Mouse (Mus musculus) liver, embryonic 11.5 days (tissue): ENCODE measurements around the gene Gemin5. TPM values are rescaled to one million over a fixed set of nuclear protein-coding genes. Genes with fewer than 3 reads are reported as not detected.

ENCODE experiments used
- ATAC-seq: fragments of 200-750 bp; cut with Nextera tagmentation; replicated peaks from 2 replicates; pipeline ENCODE4 v1.8.0; 2017; ENCODE audit warnings: moderate number of reproducible peaks, mild to moderate bottlenecking, moderate TSS enrichment, moderate library complexity; ENCODE audit not compliant: low FRiP score
- DNase-seq: peaks from one replicate; pipeline ENCODE4 v3.0.0-alpha.2; 2017; ENCODE audit warnings: low spot score
- H3K27ac ChIP-seq: fragments of 300-500 bp; sonication (generic); 2 replicates; pipeline ENCODE4 v1.5.1; 2014; ENCODE audit warnings: mild to moderate bottlenecking, low read depth, low read length, control low read depth
- H3K27me3 ChIP-seq: fragments of 300-500 bp; sonication (generic); replicated peaks from 2 replicates; pipeline ENCODE4 v1.6.1; 2014; ENCODE audit warnings: low read length, mixed read lengths; ENCODE audit not compliant: control insufficient read depth, insufficient read depth
- H3K36me3 ChIP-seq: fragments of 300-500 bp; sonication (generic); 2 replicates; pipeline ENCODE4 v1.6.1; 2014; ENCODE audit warnings: mild to moderate bottlenecking, low read length, moderate library complexity, mixed read lengths; ENCODE audit not compliant: control insufficient read depth, insufficient read depth
- H3K4me1 ChIP-seq: fragments of 300-500 bp; sonication (generic); replicated peaks from 2 replicates; pipeline ENCODE4 v1.6.1; 2014; ENCODE audit warnings: low read length, mixed read lengths; ENCODE audit not compliant: control insufficient read depth, insufficient read depth
- H3K4me2 ChIP-seq: fragments of 300-500 bp; sonication (generic); 2 replicates; pipeline ENCODE4 v1.6.1; 2014; ENCODE audit warnings: mild to moderate bottlenecking, control low read depth, moderate library complexity
- H3K4me3 ChIP-seq: fragments of 300-500 bp; sonication (generic); 2 replicates; pipeline ENCODE4 v1.5.1; 2014; ENCODE audit warnings: low read depth, low read length, control low read depth
- H3K9ac ChIP-seq: fragments of 300-500 bp; sonication (generic); 2 replicates; pipeline ENCODE4 v1.6.1; 2014; ENCODE audit warnings: low read depth, low read length, control low read depth
- H3K9me3 ChIP-seq: fragments of 300-500 bp; sonication (generic); 2 replicates; pipeline ENCODE4 v1.6.1; 2016; ENCODE audit warnings: low read length, inconsistent platforms, mixed read lengths; ENCODE audit not compliant: control insufficient read depth
- WGBS: fragments of 180-500 bp; shearing (Covaris S2); extraction: QIAGEN DNeasy Blood & Tissue Kit; methylation state at CpG from one replicate; pipeline ENCODE4 v1.1.7; 2014; 5-methylcytosine and 5-hydroxymethylcytosine counted together
- polyA plus RNA-seq: library from polyadenylated mRNA; unstranded; fragments of >200 nt; fragmentation: Nextera tagmentation; extraction: Ambion mirVana; gene quantifications from 2 replicates; pipeline ENCODE4 v1.2.1, GENCODE M21; 2014

Gene Gemin5
- polyA plus RNA-seq, 1 experiment from 2014 or later = 36.6 TPM

- Histone ChIP-seq H3K4me3 (no peak overlapping the region), H3K27ac (no peak overlapping the region), H3K27me3 (no peaks in the 10 kb centered on the region), H3K9me3 (no peaks in the 10 kb centered on the region), H3K4me1 (no peaks in the 10 kb centered on the region; the same call in none of the 2 replicates), H3K9ac (no peak overlapping the region), H3K4me2 (no peak overlapping the region), H3K36me3 (peaks cover 45% of the 10 kb centered on the region)
- DNase-seq (no peak), ATAC-seq (no peak)
- 87% methylated on average over 6 of the region's 6 CpGs for WGBS
Observed at GRCm38 (mm10) chr11:58129302-58129843, 39.0 kb downstream of the Gemin5 start.

DNA sequence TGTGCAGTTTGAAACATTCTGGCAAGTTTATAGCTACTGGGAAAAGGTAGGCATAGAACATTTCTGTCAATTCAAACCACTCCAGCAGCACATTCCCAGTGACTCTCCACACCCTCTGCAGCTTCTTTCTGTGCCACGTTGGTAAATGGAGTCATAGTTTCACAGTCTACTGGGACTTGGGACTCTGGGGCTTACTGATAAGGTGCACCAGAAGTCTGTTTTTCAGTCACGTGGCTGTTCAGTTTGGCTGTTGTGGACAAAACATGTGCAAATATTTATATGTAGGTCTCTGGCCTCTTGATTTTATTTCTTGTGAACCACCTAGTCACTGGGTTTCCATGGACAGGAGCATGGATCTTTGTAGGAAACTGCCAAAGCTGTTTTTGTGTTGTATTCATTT is 40.8 kb downstream of the Gemin5 start:
- peak overlapping the region; percentile 10 for H3K27ac ChIP-seq
- peak; percentile 92 for ATAC-seq
- H3K36me3 ChIP-seq = peaks cover 42% of the 10 kb centered on the region
- no peak overlapping the region for H3K9ac ChIP-seq
- WGBS = 45% methylated on average over 2 of the region's 2 CpGs
- no peak overlapping the region for H3K4me2 ChIP-seq
- no peak overlapping the region for H3K4me3 ChIP-seq
- H3K9me3 ChIP-seq = no peaks in the 10 kb centered on the region
- H3K4me1 ChIP-seq = no peaks in the 10 kb centered on the region; the same call in none of the 2 replicates
- DNase-seq = no peak
- H3K27me3 ChIP-seq = no peaks in the 10 kb centered on the region

DNA sequence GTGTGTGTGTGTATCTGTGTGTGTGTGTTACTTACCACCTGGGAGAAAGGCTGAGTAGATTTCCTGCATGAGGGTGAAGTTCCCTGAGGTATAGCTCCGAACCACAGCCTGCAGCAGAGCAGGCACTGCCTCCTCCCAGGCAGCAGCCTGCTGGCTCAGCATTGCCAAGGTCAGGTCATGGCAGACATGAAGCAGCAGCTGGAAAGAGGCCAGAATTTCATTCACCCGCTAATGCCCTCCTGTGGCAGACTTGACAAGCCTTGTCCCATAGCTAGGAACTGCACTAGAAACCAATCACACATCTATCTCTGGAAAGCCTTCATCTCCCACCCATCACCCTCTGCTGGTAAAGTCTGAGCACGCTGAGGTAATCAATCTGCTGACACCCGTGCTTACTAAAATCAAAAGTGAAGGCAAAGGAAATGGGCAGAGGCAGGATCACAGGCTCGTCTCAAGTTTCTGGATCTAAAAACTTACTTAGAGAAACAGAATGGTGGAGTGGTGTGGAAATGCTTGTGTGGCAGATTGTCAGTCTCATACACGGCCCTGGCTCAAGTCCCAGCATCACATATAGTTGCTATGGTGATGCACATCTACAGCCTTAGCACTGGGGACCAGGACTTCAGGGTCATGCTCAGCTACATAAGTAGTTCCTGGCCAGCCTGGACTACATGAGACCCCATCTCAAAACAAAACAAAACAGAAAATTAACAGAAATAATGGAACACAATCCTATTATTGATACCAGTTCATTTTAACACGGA is 41.8 kb downstream of the Gemin5 start:
- Histone ChIP-seq H3K4me1 (no peaks in the 10 kb centered on the region; the same call in none of the 2 replicates), H3K4me3 (no peak overlapping the region), H3K27me3 (no peaks in the 10 kb centered on the region), H3K9me3 (no peaks in the 10 kb centered on the region), H3K27ac (no peak overlapping the region), H3K4me2 (no peak overlapping the region), H3K9ac (no peak overlapping the region), H3K36me3 (peaks cover 38% of the 10 kb centered on the region)
- no peak for ATAC-seq
- WGBS = 78% methylated on average over 7 of the region's 7 CpGs
- no peak for DNase-seq

DNA sequence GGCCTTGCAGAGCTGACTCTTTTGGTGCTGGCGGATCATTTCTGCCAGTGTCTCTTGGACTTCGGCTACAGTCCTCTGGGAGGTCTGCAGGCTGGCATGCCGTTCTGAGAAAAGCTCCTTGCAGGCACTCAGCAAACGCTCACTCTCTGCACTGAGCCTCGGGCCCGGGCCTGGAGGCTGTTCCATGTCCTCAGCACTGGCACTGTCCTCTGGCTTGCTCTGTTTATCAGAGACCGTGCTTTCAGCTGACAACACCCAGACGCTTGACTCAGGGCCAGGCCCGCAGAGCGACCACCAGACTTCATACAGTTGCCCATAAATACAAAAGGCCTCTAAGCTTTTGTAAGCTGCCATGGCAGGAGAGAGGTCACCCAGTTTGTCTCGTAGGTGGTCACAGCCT is 43.3 kb downstream of the Gemin5 start:
- Histone ChIP-seq H3K4me2 (no peak overlapping the region), H3K4me1 (no peaks in the 10 kb centered on the region; the same call in none of the 2 replicates), H3K4me3 (no peak overlapping the region), H3K36me3 (peaks cover 43% of the 10 kb centered on the region), H3K9ac (no peak overlapping the region), H3K27ac (no peak overlapping the region), H3K9me3 (no peaks in the 10 kb centered on the region), H3K27me3 (no peaks in the 10 kb centered on the region)
- DNase-seq (no peak), ATAC-seq (no peak)
- 85% methylated on average over 11 of the region's 11 CpGs for WGBS

- no peaks in the 10 kb centered on the region for H3K27me3 ChIP-seq
- no peak overlapping the region for H3K4me2 ChIP-seq
- no peaks in the 10 kb centered on the region; the same call in none of the 2 replicates for H3K4me1 ChIP-seq
- no peak overlapping the region for H3K27ac ChIP-seq
- no peak overlapping the region for H3K9ac ChIP-seq
- H3K36me3 ChIP-seq = peaks cover 44% of the 10 kb centered on the region
- 89% methylated on average over 2 of the region's 2 CpGs for WGBS
- ATAC-seq (no peak), DNase-seq (no peak)
- no peaks in the 10 kb centered on the region for H3K9me3 ChIP-seq
- no peak overlapping the region for H3K4me3 ChIP-seq
Observed at GRCm38 (mm10) chr11:58123711-58124110, 44.6 kb downstream of the Gemin5 start.

DNA sequence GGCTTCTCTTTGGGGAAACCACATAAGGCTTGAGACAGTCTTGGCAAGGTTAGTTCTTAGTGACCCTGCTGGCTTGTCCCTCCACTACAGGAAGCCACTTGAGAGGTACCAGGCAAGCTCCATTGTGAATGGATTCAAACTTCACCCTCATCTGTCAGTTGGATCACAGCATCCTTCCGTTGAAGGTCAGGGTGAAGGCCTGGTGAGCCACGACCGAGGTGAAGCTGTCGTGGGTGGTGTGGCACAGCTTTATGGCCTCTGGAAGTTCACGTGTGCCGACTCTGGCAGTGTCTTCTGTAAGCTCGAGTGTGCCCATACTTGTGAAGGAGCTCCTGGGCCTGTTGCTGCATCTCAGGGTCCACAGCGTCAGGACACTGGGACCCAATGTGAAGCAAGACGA is 47.0 kb downstream of the Gemin5 start:
- Histone ChIP-seq H3K4me1 (no peaks in the 10 kb centered on the region; the same call in 1 of the 2 replicates), H3K36me3 (peaks cover 51% of the 10 kb centered on the region), H3K4me2 (no peak overlapping the region), H3K9me3 (no peaks in the 10 kb centered on the region), H3K27ac (no peak overlapping the region), H3K9ac (no peak overlapping the region), H3K4me3 (no peak overlapping the region), H3K27me3 (no peaks in the 10 kb centered on the region)
- DNase-seq = no peak
- no peak for ATAC-seq
- 94% methylated on average over 9 of the region's 9 CpGs for WGBS

GRCm38 (mm10) chr11:58120655-58121054 is 47.7 kb downstream of the Gemin5 start:
- ATAC-seq = no peak
- H3K27me3 ChIP-seq = no peaks in the 10 kb centered on the region
- H3K4me3 ChIP-seq = no peak overlapping the region
- H3K4me2 ChIP-seq = no peak overlapping the region
- peaks cover 47% of the 10 kb centered on the region for H3K36me3 ChIP-seq
- WGBS = 90% methylated on average over 3 of the region's 3 CpGs
- DNase-seq = no peak
- no peaks in the 10 kb centered on the region for H3K4me1 ChIP-seq
- H3K27ac ChIP-seq = no peak overlapping the region
- H3K9me3 ChIP-seq = no peaks in the 10 kb centered on the region
- H3K9ac ChIP-seq = no peak overlapping the region

- WGBS = 92% methylated on average over 10 of the region's 10 CpGs
Observed at GRCm38 (mm10) chr11:58117044-58117652, 51.2 kb downstream of the Gemin5 start.

More at GRCm38 (mm10) chr11:58117044-58117652, 51.2 kb downstream of the Gemin5 start:
- peaks cover 59% of the 10 kb centered on the region for H3K36me3 ChIP-seq
- no peaks in the 10 kb centered on the region for H3K9me3 ChIP-seq
- H3K4me2 ChIP-seq = no peak overlapping the region
- no peaks in the 10 kb centered on the region for H3K4me1 ChIP-seq
- no peaks in the 10 kb centered on the region for H3K27me3 ChIP-seq
- no peak overlapping the region for H3K27ac ChIP-seq
- DNase-seq (no peak), ATAC-seq (no peak)
- no peak overlapping the region for H3K4me3 ChIP-seq
- H3K9ac ChIP-seq = no peak overlapping the region
